Comparison of ENCODE assay signal across 20 mouse cellular contexts in genomic region chr5:8145473-8145872, GRCm38 (mm10).
A peak's percentile ranks its signal among the peaks of the same experiment; 100 is the strongest.
DNase-seq lines count a peak whose midpoint lies in the region; ATAC-seq lines count a peak whose summit lies in the region.
"Had no signal": no experiment of that assay in that cellular context is flagged by ENCODE, and none has a peak within 500 bp of the region (broad histone marks: within the 10 kb centered on the region; RNA-seq: fewer than 3 reads in every experiment).

No protein-coding gene starts in this region.

- no peaks in the 10 kb centered on the region for H3K4me1 ChIP-seq in forebrain, embryonic 14.5 days (ENCODE audit: control insufficient read depth, insufficient read depth, low read length)
- H3K4me1 ChIP-seq: heart, embryonic 10.5 days; kidney, embryonic 15.5 days; lung, embryonic 15.5 days had no signal

- DNase-seq in layer of hippocampus, adult 9-11 months: peak; percentile 22
- DNase-seq in layer of hippocampus, postnatal 36 days: no peak
- DNase-seq in right cerebral cortex, postnatal 4 days: peak; percentile 8
- DNase-seq in right cerebral cortex, postnatal 36 days (ENCODE audit: low spot score in 2 of 2): no peak
- peak; percentile 76 for DNase-seq in forebrain, embryonic 14.5 days (ENCODE audit: low spot score)
- no peak for DNase-seq in thymus, postnatal 36 days
- DNase-seq: adrenal gland, postnatal 25 days; cerebellum, adult 9-11 months; gastrocnemius, postnatal 25 days; heart, postnatal 14 days; liver; spleen, adult 18-20 months; thymus, postnatal 14 days had no signal

- H3K9ac ChIP-seq in forebrain, embryonic 14.5 days (ENCODE audit: low read length): no peak overlapping the region
- H3K9ac ChIP-seq: embryonic facial prominence, embryonic 13.5 days; kidney, embryonic 15.5 days; lung, embryonic 15.5 days had no signal

- WGBS in forebrain, embryonic 14.5 days: 9% methylated on average over 5 of the region's 5 CpGs

- H3K36me3 ChIP-seq in forebrain, embryonic 14.5 days (ENCODE audit: control insufficient read depth, insufficient read depth, low read length): no peaks in the 10 kb centered on the region
- H3K36me3 ChIP-seq: embryonic facial prominence, embryonic 13.5 days; G1E; heart, embryonic 10.5 days; kidney, embryonic 15.5 days; lung, embryonic 15.5 days had no signal

- no peak overlapping the region for H3K27ac ChIP-seq in forebrain, embryonic 14.5 days (ENCODE audit: low read depth, low read length)
- H3K27ac ChIP-seq: embryonic facial prominence, embryonic 13.5 days; heart, embryonic 10.5 days; kidney, embryonic 15.5 days; lung, embryonic 15.5 days had no signal

- ATAC-seq in forebrain, embryonic 14.5 days: peak; percentile 56; the same call in 1 of the 2 replicates
- no peak for ATAC-seq in frontal cortex, adult (ENCODE audit: low TSS enrichment)

- H3K4me2 ChIP-seq in forebrain, embryonic 14.5 days (ENCODE audit: low read length): no peak overlapping the region
- H3K4me2 ChIP-seq: embryonic facial prominence, embryonic 13.5 days; kidney, embryonic 15.5 days; lung, embryonic 15.5 days had no signal

- no peaks in the 10 kb centered on the region for H3K27me3 ChIP-seq in forebrain, embryonic 14.5 days (replicated peaks; ENCODE audit: control insufficient read depth, insufficient read depth, low read length)
- H3K27me3 ChIP-seq: embryonic facial prominence, embryonic 13.5 days; kidney, embryonic 15.5 days; lung, embryonic 15.5 days had no signal

- H3K4me3 ChIP-seq in forebrain, embryonic 14.5 days (ENCODE audit: low read depth, low read length): no peak overlapping the region
- H3K4me3 ChIP-seq: embryonic facial prominence, embryonic 13.5 days; heart, embryonic 10.5 days; kidney, embryonic 15.5 days; layer of hippocampus, adult 2 months; lung, embryonic 15.5 days had no signal

- no peaks in the 10 kb centered on the region for H3K9me3 ChIP-seq in forebrain, embryonic 14.5 days (replicated peaks; ENCODE audit: control insufficient read depth, low read length)
- H3K9me3 ChIP-seq: embryonic facial prominence, embryonic 13.5 days; G1E; heart, embryonic 10.5 days; kidney, embryonic 15.5 days; lung, embryonic 15.5 days had no signal

Comparison
In these comparisons a context has a peak if more than half of its experiments do, and no peak if none do; other contexts are left out.
1. DNase-seq: peak in layer of hippocampus, adult 9-11 months (single experiment), right cerebral cortex, postnatal 4 days (single experiment) and forebrain, embryonic 14.5 days (single experiment); none in layer of hippocampus, postnatal 36 days (0 of 2), right cerebral cortex, postnatal 36 days (0 of 2) and thymus, postnatal 36 days (0 of 2).